Mouse (Mus musculus) mouse trophoblast stem cell (cell line): Measurements from ENCODE around the gene Plpp7.

Source experiments
- in situ Hi-C, 2 experiments: fragments of 300-500 bp; cut with MseI, MboI; formaldehyde crosslinking; loops; 2 replicates in 1 of 2; 3 replicates in 1 of 2; pipeline ENCODE4 v1.15.1; 2025

Plpp7 gene

GRCm38 (mm10) chr2:32095351-32096121, at the start of gene Plpp7:
Gene Plpp7 (plus strand): TSS chr2:32095528.
- in situ Hi-C loops, result no loop called here

GRCm38 (mm10) chr2:32046009-32046408, 49.3 kb upstream of the Plpp7 start:
- in situ Hi-C loops, result no loop called here

GRCm38 (mm10) chr2:32047323-32047722, 48.0 kb upstream of the Plpp7 start:
- in situ Hi-C loops, result no loop called here

- in situ Hi-C loops, result no loop called here
These were observed 43.5 kb upstream of the Plpp7 start for GRCm38 (mm10) chr2:32051791-32052190.

- in situ Hi-C loops, result no loop called here
These were observed 42.9 kb upstream of the Plpp7 start for GRCm38 (mm10) chr2:32052418-32052817.

GRCm38 (mm10) chr2:32055357-32055965, 39.9 kb upstream of the Plpp7 start:
- in situ Hi-C loops, result no loop called here

- in situ Hi-C loops, result no loop called here
These were observed 38.8 kb upstream of the Plpp7 start for GRCm38 (mm10) chr2:32056524-32056923.

- in situ Hi-C loops, result no loop called here
These were observed 38.0 kb upstream of the Plpp7 start for GRCm38 (mm10) chr2:32057360-32057759.

GRCm38 (mm10) chr2:32057794-32058193, 37.5 kb upstream of the Plpp7 start:
- in situ Hi-C loops, result no loop called here

GRCm38 (mm10) chr2:32058241-32058640, 37.1 kb upstream of the Plpp7 start:
- in situ Hi-C loops, result no loop called here

- in situ Hi-C loops, result no loop called here
These were observed 36.6 kb upstream of the Plpp7 start for GRCm38 (mm10) chr2:32058716-32059115.

- in situ Hi-C loops, result no loop called here
These were observed 35.7 kb upstream of the Plpp7 start for GRCm38 (mm10) chr2:32059613-32060012.

GRCm38 (mm10) chr2:32060228-32060805, 35.0 kb upstream of the Plpp7 start:
- in situ Hi-C loops, result no loop called here

GRCm38 (mm10) chr2:32061189-32061588, 34.1 kb upstream of the Plpp7 start:
- in situ Hi-C loops, result no loop called here

GRCm38 (mm10) chr2:32061722-32062505, 33.4 kb upstream of the Plpp7 start:
- in situ Hi-C loops, result no loop called here

- in situ Hi-C loops, result no loop called here
These were observed 32.5 kb upstream of the Plpp7 start for GRCm38 (mm10) chr2:32062626-32063410.

- in situ Hi-C loops, result no loop called here
These were observed 31.7 kb upstream of the Plpp7 start for GRCm38 (mm10) chr2:32063451-32064151.

- in situ Hi-C loops, result no loop called here
These were observed 30.4 kb upstream of the Plpp7 start for GRCm38 (mm10) chr2:32064913-32065312.

GRCm38 (mm10) chr2:32065371-32065791, 29.9 kb upstream of the Plpp7 start:
- in situ Hi-C loops, result no loop called here

GRCm38 (mm10) chr2:32066005-32066404, 29.3 kb upstream of the Plpp7 start:
- in situ Hi-C loops, result no loop called here
